Mouse (Mus musculus): ENCODE results near the gene Nav2. TPM values are rescaled to one million over a fixed set of nuclear protein-coding genes. Genes with fewer than 3 reads are reported as not detected.

Gene Nav2
- polyA plus RNA-seq, 1 experiment from 2014 or later: 34.2 TPM

GRCm38 (mm10) chr7:49119016-49119415 is 210.5 kb downstream of the Nav2 start:
- WGBS: 76% methylated on average over 8 of the region's 8 CpGs
- ATAC-seq (replicated peaks; ENCODE audit: extremely low read depth, insufficient read depth, low FRiP score): no peak
- no peak overlapping the region for H3K4me2 ChIP-seq (ENCODE audit: low read depth, low read length)
- H3K9ac ChIP-seq (ENCODE audit: low read length): no peak overlapping the region
- H3K4me3 ChIP-seq (ENCODE audit: low read length): no peak overlapping the region
- H3K4me1 ChIP-seq (ENCODE audit: control insufficient read depth, insufficient read depth, low read length): peaks cover 4% of the 10 kb centered on the region
- no peaks in the 10 kb centered on the region for H3K36me3 ChIP-seq (ENCODE audit: control insufficient read depth, insufficient read depth)
- H3K27ac ChIP-seq (ENCODE audit: low read length): no peak overlapping the region
- no peaks in the 10 kb centered on the region; the same call in 1 of the 2 replicates for H3K27me3 ChIP-seq (ENCODE audit: control insufficient read depth, insufficient read depth, low read length)
- H3K9me3 ChIP-seq (replicated peaks; ENCODE audit: control insufficient read depth, low read length): no peaks in the 10 kb centered on the region

GRCm38 (mm10) chr7:49119794-49120487 is 211.4 kb downstream of the Nav2 start:
- Histone ChIP-seq H3K9me3 (replicated peaks; ENCODE audit: control insufficient read depth, low read length) (no peaks in the 10 kb centered on the region), H3K4me1 (ENCODE audit: control insufficient read depth, insufficient read depth, low read length) (peaks cover 4% of the 10 kb centered on the region), H3K27ac (ENCODE audit: low read length) (no peak overlapping the region), H3K4me3 (ENCODE audit: low read length) (peak overlapping the region; percentile 32), H3K36me3 (ENCODE audit: control insufficient read depth, insufficient read depth) (no peaks in the 10 kb centered on the region), H3K9ac (ENCODE audit: low read length) (peak overlapping the region; percentile 33; the same call in 1 of the 2 replicates), H3K27me3 (ENCODE audit: control insufficient read depth, insufficient read depth, low read length) (no peaks in the 10 kb centered on the region; the same call in 1 of the 2 replicates), H3K4me2 (ENCODE audit: low read depth, low read length) (peak overlapping the region; percentile 58)
- no peak for ATAC-seq (replicated peaks; ENCODE audit: extremely low read depth, insufficient read depth, low FRiP score)
- WGBS: 31% methylated on average over 20 of the region's 20 CpGs

GRCm38 (mm10) chr7:49120488-49120864 is 212.0 kb downstream of the Nav2 start:
- no peak for ATAC-seq (replicated peaks; ENCODE audit: extremely low read depth, insufficient read depth, low FRiP score)
- Histone ChIP-seq H3K36me3 (ENCODE audit: control insufficient read depth, insufficient read depth) (no peaks in the 10 kb centered on the region), H3K4me1 (ENCODE audit: control insufficient read depth, insufficient read depth, low read length) (peaks cover 4% of the 10 kb centered on the region), H3K27ac (ENCODE audit: low read length) (no peak overlapping the region), H3K9me3 (replicated peaks; ENCODE audit: control insufficient read depth, low read length) (no peaks in the 10 kb centered on the region), H3K27me3 (ENCODE audit: control insufficient read depth, insufficient read depth, low read length) (no peaks in the 10 kb centered on the region; the same call in 1 of the 2 replicates), H3K4me3 (ENCODE audit: low read length) (peak overlapping the region; percentile 32), H3K4me2 (ENCODE audit: low read depth, low read length) (peak overlapping the region; percentile 58), H3K9ac (ENCODE audit: low read length) (peak overlapping the region; percentile 33; the same call in 1 of the 2 replicates)
- 40% methylated on average over 6 of the region's 6 CpGs for WGBS

GRCm38 (mm10) chr7:49120935-49121691 is 212.6 kb downstream of the Nav2 start:
- no peaks in the 10 kb centered on the region for H3K36me3 ChIP-seq (ENCODE audit: control insufficient read depth, insufficient read depth)
- no peak overlapping the region for H3K9ac ChIP-seq (ENCODE audit: low read length)
- peak; percentile 76; the same call in 1 of the 2 replicates for ATAC-seq (replicated peaks; ENCODE audit: extremely low read depth, insufficient read depth, low FRiP score)
- H3K4me2 ChIP-seq (ENCODE audit: low read depth, low read length): peak overlapping the region; percentile 31; the same call in 1 of the 2 replicates
- no peaks in the 10 kb centered on the region for H3K9me3 ChIP-seq (replicated peaks; ENCODE audit: control insufficient read depth, low read length)
- WGBS: 36% methylated on average over 20 of the region's 20 CpGs
- no peaks in the 10 kb centered on the region; the same call in 1 of the 2 replicates for H3K27me3 ChIP-seq (ENCODE audit: control insufficient read depth, insufficient read depth, low read length)
- H3K27ac ChIP-seq (ENCODE audit: low read length): no peak overlapping the region
- H3K4me1 ChIP-seq (ENCODE audit: control insufficient read depth, insufficient read depth, low read length): peaks cover 4% of the 10 kb centered on the region
- H3K4me3 ChIP-seq (ENCODE audit: low read length): no peak overlapping the region

- no peak for ATAC-seq (replicated peaks; ENCODE audit: extremely low read depth, insufficient read depth, low FRiP score)
- no peak overlapping the region for H3K27ac ChIP-seq (ENCODE audit: low read length)
- 71% methylated on average over 7 of the region's 7 CpGs for WGBS
These were observed 214.0 kb downstream of the Nav2 start for GRCm38 (mm10) chr7:49122498-49122897.

GRCm38 (mm10) chr7:49125545-49125944 is 217.0 kb downstream of the Nav2 start:
- H3K36me3 ChIP-seq (ENCODE audit: control insufficient read depth, insufficient read depth): no peaks in the 10 kb centered on the region
- no peak overlapping the region for H3K27ac ChIP-seq (ENCODE audit: low read length)
- H3K4me3 ChIP-seq (ENCODE audit: low read length): no peak overlapping the region
- H3K9ac ChIP-seq (ENCODE audit: low read length): no peak overlapping the region
- no peak overlapping the region for H3K4me2 ChIP-seq (ENCODE audit: low read depth, low read length)
- no peaks in the 10 kb centered on the region for H3K9me3 ChIP-seq (replicated peaks; ENCODE audit: control insufficient read depth, low read length)
- peaks cover 7% of the 10 kb centered on the region for H3K4me1 ChIP-seq (ENCODE audit: control insufficient read depth, insufficient read depth, low read length)
- ATAC-seq (replicated peaks; ENCODE audit: extremely low read depth, insufficient read depth, low FRiP score): no peak
- 40% methylated on average over 3 of the region's 3 CpGs for WGBS
- peaks cover 6% of the 10 kb centered on the region for H3K27me3 ChIP-seq (ENCODE audit: control insufficient read depth, insufficient read depth, low read length)

More at GRCm38 (mm10) chr7:49122498-49122897, 214.0 kb downstream of the Nav2 start:
- Histone ChIP-seq H3K27me3 (ENCODE audit: control insufficient read depth, insufficient read depth, low read length) (no peaks in the 10 kb centered on the region; the same call in 1 of the 2 replicates), H3K4me3 (ENCODE audit: low read length) (no peak overlapping the region), H3K4me1 (ENCODE audit: control insufficient read depth, insufficient read depth, low read length) (peaks cover 7% of the 10 kb centered on the region), H3K36me3 (ENCODE audit: control insufficient read depth, insufficient read depth) (no peaks in the 10 kb centered on the region), H3K9ac (ENCODE audit: low read length) (no peak overlapping the region), H3K4me2 (ENCODE audit: low read depth, low read length) (no peak overlapping the region), H3K9me3 (replicated peaks; ENCODE audit: control insufficient read depth, low read length) (no peaks in the 10 kb centered on the region)

- 81% methylated on average over 8 of the region's 8 CpGs for whole genome bisulfite sequencing
- no peak overlapping the region for H3K9ac ChIP-seq (ENCODE audit: low read length)
- ATAC-seq (replicated peaks; ENCODE audit: extremely low read depth, insufficient read depth, low FRiP score): no peak
- peaks cover 5% of the 10 kb centered on the region for H3K4me1 ChIP-seq (ENCODE audit: control insufficient read depth, insufficient read depth, low read length)
- H3K27me3 ChIP-seq (ENCODE audit: control insufficient read depth, insufficient read depth, low read length): peaks cover 6% of the 10 kb centered on the region
- no peaks in the 10 kb centered on the region for H3K36me3 ChIP-seq (ENCODE audit: control insufficient read depth, insufficient read depth)
- H3K4me3 ChIP-seq (ENCODE audit: low read length): no peak overlapping the region
- no peak overlapping the region for H3K4me2 ChIP-seq (ENCODE audit: low read depth, low read length)
- no peak overlapping the region for H3K27ac ChIP-seq (ENCODE audit: low read length)
- no peaks in the 10 kb centered on the region for H3K9me3 ChIP-seq (replicated peaks; ENCODE audit: control insufficient read depth, low read length)
These were observed 219.7 kb downstream of the Nav2 start for GRCm38 (mm10) chr7:49128224-49128623.

DNA sequence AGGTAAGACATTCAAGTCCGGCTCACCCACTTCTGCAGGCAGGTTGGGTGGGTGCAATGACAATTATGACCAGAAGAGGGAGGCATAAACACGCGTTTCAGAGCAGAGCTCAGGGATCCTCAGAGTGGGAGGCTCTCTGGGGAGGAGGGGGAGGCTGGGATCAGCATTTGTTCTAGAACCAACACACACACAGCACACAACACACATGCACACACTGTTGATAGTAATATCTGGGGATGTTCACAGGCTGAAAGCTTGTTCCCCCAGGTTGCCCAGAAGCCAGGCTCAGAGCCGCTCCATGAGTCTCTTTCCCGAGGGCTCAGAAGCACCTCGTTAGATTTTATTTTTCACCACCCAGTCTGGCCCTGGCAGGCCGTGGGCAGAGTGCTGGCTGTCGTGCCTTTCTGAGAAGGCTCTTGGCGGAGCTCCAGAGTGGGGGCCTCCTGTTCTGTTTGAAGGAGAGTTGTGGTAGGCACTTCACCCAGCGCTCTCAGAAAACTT is 224.4 kb downstream of the Nav2 start:
- Histone ChIP-seq H3K4me1 (ENCODE audit: control insufficient read depth, insufficient read depth, low read length) (peaks cover 10% of the 10 kb centered on the region), H3K4me2 (ENCODE audit: low read depth, low read length) (peak overlapping the region; percentile 36)

More for the DNA sequence above, 224.4 kb downstream of the Nav2 start:
- H3K9ac ChIP-seq (ENCODE audit: low read length): 0 out of 2 replicates have a peak overlapping the region, but pooled peaks have one; percentile 30
- 14% methylated on average over 10 of the region's 10 CpGs for WGBS
- H3K9me3 ChIP-seq (replicated peaks; ENCODE audit: control insufficient read depth, low read length): 0 out of 2 replicates have a peak, but pooled peaks cover 2% of the 10 kb centered on the region
- H3K27me3 ChIP-seq (ENCODE audit: control insufficient read depth, insufficient read depth, low read length): peaks cover 6% of the 10 kb centered on the region
- peak; percentile 82 for ATAC-seq (replicated peaks; ENCODE audit: extremely low read depth, insufficient read depth, low FRiP score)
- H3K27ac ChIP-seq (ENCODE audit: low read length): peak overlapping the region; percentile 73
- no peaks in the 10 kb centered on the region for H3K36me3 ChIP-seq (ENCODE audit: control insufficient read depth, insufficient read depth)
- no peak overlapping the region for H3K4me3 ChIP-seq (ENCODE audit: low read length)

Data from heart, embryonic 16.5 days (tissue).